Mouse (Mus musculus) liver, embryonic 11.5 days (tissue): Measurements from ENCODE around the gene Mark2. TPM values are rescaled to one million over a fixed set of nuclear protein-coding genes. Genes with fewer than 3 reads are reported as not detected.

Experiments used
- ATAC-seq: fragments of 200-750 bp; cut with Nextera tagmentation; replicated peaks from 2 replicates; pipeline ENCODE4 v1.8.0; 2017; ENCODE audit warnings: moderate number of reproducible peaks, mild to moderate bottlenecking, moderate TSS enrichment, moderate library complexity; ENCODE audit not compliant: low FRiP score
- DNase-seq: peaks from one replicate; pipeline ENCODE4 v3.0.0-alpha.2; 2017; ENCODE audit warnings: low spot score
- H3K27ac ChIP-seq: fragments of 300-500 bp; sonication (generic); 2 replicates; pipeline ENCODE4 v1.5.1; 2014; ENCODE audit warnings: mild to moderate bottlenecking, low read depth, low read length, control low read depth
- H3K27me3 ChIP-seq: fragments of 300-500 bp; sonication (generic); replicated peaks from 2 replicates; pipeline ENCODE4 v1.6.1; 2014; ENCODE audit warnings: low read length, mixed read lengths; ENCODE audit not compliant: control insufficient read depth, insufficient read depth
- H3K36me3 ChIP-seq: fragments of 300-500 bp; sonication (generic); 2 replicates; pipeline ENCODE4 v1.6.1; 2014; ENCODE audit warnings: mild to moderate bottlenecking, low read length, moderate library complexity, mixed read lengths; ENCODE audit not compliant: control insufficient read depth, insufficient read depth
- H3K4me1 ChIP-seq: fragments of 300-500 bp; sonication (generic); replicated peaks from 2 replicates; pipeline ENCODE4 v1.6.1; 2014; ENCODE audit warnings: low read length, mixed read lengths; ENCODE audit not compliant: control insufficient read depth, insufficient read depth
- H3K4me2 ChIP-seq: fragments of 300-500 bp; sonication (generic); 2 replicates; pipeline ENCODE4 v1.6.1; 2014; ENCODE audit warnings: mild to moderate bottlenecking, control low read depth, moderate library complexity
- H3K4me3 ChIP-seq: fragments of 300-500 bp; sonication (generic); 2 replicates; pipeline ENCODE4 v1.5.1; 2014; ENCODE audit warnings: low read depth, low read length, control low read depth
- H3K9ac ChIP-seq: fragments of 300-500 bp; sonication (generic); 2 replicates; pipeline ENCODE4 v1.6.1; 2014; ENCODE audit warnings: low read depth, low read length, control low read depth
- H3K9me3 ChIP-seq: fragments of 300-500 bp; sonication (generic); 2 replicates; pipeline ENCODE4 v1.6.1; 2016; ENCODE audit warnings: low read length, inconsistent platforms, mixed read lengths; ENCODE audit not compliant: control insufficient read depth
- WGBS: fragments of 180-500 bp; shearing (Covaris S2); extraction: QIAGEN DNeasy Blood & Tissue Kit; methylation state at CpG from one replicate; pipeline ENCODE4 v1.1.7; 2014; 5-methylcytosine and 5-hydroxymethylcytosine counted together
- polyA plus RNA-seq: library from polyadenylated mRNA; unstranded; fragments of >200 nt; fragmentation: Nextera tagmentation; extraction: Ambion mirVana; gene quantifications from 2 replicates; pipeline ENCODE4 v1.2.1, GENCODE M21; 2014

The Mark2 gene
- polyA plus RNA-seq, 1 experiment from 2014 or later = 50.3 TPM

GRCm38 (mm10) chr19:7268722-7269090 lies 73.0 kb downstream of the Mark2 start:
- peaks cover 40% of the 10 kb centered on the region for H3K4me1 ChIP-seq
- H3K27ac ChIP-seq = peak overlapping the region; percentile 86
- H3K27me3 ChIP-seq = no peaks in the 10 kb centered on the region
- under 1% methylated on average over 30 of the region's 30 CpGs for WGBS
- peak; percentile 88 for DNase-seq
- ATAC-seq = peak; percentile 64
- H3K9ac ChIP-seq = peak overlapping the region; percentile 71
- peak overlapping the region; percentile 61 for H3K4me3 ChIP-seq
- H3K4me2 ChIP-seq = peak overlapping the region; percentile 80
- H3K9me3 ChIP-seq = no peaks in the 10 kb centered on the region
- H3K36me3 ChIP-seq = peaks cover 15% of the 10 kb centered on the region

GRCm38 (mm10) chr19:7267781-7268721 lies 73.6 kb downstream of the Mark2 start:
- H3K4me1 ChIP-seq = peaks cover 40% of the 10 kb centered on the region
- no peaks in the 10 kb centered on the region for H3K9me3 ChIP-seq
- peak overlapping the region; percentile 61 for H3K4me3 ChIP-seq
- H3K27ac ChIP-seq = peak overlapping the region; percentile 86
- peak; percentile 68 for ATAC-seq
- H3K27me3 ChIP-seq = no peaks in the 10 kb centered on the region
- DNase-seq = peak; percentile 86
- peak overlapping the region; percentile 71 for H3K9ac ChIP-seq
- WGBS = 1% methylated on average over 77 of the region's 97 CpGs
- H3K4me2 ChIP-seq = peak overlapping the region; percentile 80
- peaks cover 10% of the 10 kb centered on the region for H3K36me3 ChIP-seq

GRCm38 (mm10) chr19:7267091-7267741 lies 74.4 kb downstream of the Mark2 start, which contains the start of gene Rcor2:
TSS of gene Rcor2 (plus strand) at chr19:7267325.
- Histone ChIP-seq H3K27me3 (no peaks in the 10 kb centered on the region), H3K27ac (peak within 1 kb of the TSS; percentile 86), H3K4me2 (peak within 1 kb of the TSS; percentile 80), H3K9me3 (no peaks in the 10 kb centered on the region), H3K4me3 (peak within 1 kb of the TSS; percentile 61), H3K36me3 (peaks cover 4% of the 10 kb centered on the region; the same call in 1 of the 2 replicates), H3K4me1 (peaks cover 40% of the 10 kb centered on the region), H3K9ac (peak within 1 kb of the TSS; percentile 71)
- DNase-seq = peak; percentile 70
- WGBS = 1% methylated on average over 28 of the region's 28 CpGs
- ATAC-seq = no peak

- Histone ChIP-seq H3K36me3 (peaks cover 2% of the 10 kb centered on the region; the same call in 1 of the 2 replicates), H3K27me3 (no peaks in the 10 kb centered on the region), H3K4me3 (no peak overlapping the region), H3K4me1 (peaks cover 40% of the 10 kb centered on the region), H3K27ac (no peak overlapping the region), H3K4me2 (peak overlapping the region; percentile 23), H3K9ac (no peak overlapping the region), H3K9me3 (no peaks in the 10 kb centered on the region)
- no peak for ATAC-seq
- DNase-seq = no peak
- WGBS = 43% methylated on average over 4 of the region's 4 CpGs
These were observed 75.2 kb downstream of the Mark2 start for GRCm38 (mm10) chr19:7266421-7266831.

- DNase-seq = no peak
- Histone ChIP-seq H3K27me3 (no peaks in the 10 kb centered on the region), H3K4me1 (peaks cover 40% of the 10 kb centered on the region), H3K4me3 (no peak overlapping the region), H3K9me3 (no peaks in the 10 kb centered on the region), H3K27ac (no peak overlapping the region), H3K9ac (no peak overlapping the region), H3K4me2 (peak overlapping the region; percentile 23), H3K36me3 (no peaks in the 10 kb centered on the region)
- WGBS = 31% methylated on average over 14 of the region's 14 CpGs
- no peak for ATAC-seq
These were observed 76.0 kb downstream of the Mark2 start for GRCm38 (mm10) chr19:7265478-7266191.

GRCm38 (mm10) chr19:7264766-7265331 lies 76.8 kb downstream of the Mark2 start:
- no peak overlapping the region for H3K4me2 ChIP-seq
- H3K4me3 ChIP-seq = no peak overlapping the region
- no peaks in the 10 kb centered on the region for H3K9me3 ChIP-seq
- DNase-seq (no peak), ATAC-seq (no peak)
- H3K36me3 ChIP-seq = no peaks in the 10 kb centered on the region
- H3K27ac ChIP-seq = no peak overlapping the region
- H3K27me3 ChIP-seq = no peaks in the 10 kb centered on the region
- WGBS = 36% methylated on average over 5 of the region's 6 CpGs
- no peak overlapping the region for H3K9ac ChIP-seq
- peaks cover 38% of the 10 kb centered on the region for H3K4me1 ChIP-seq

GRCm38 (mm10) chr19:7264088-7264765 lies 77.4 kb downstream of the Mark2 start:
- H3K27ac ChIP-seq = no peak overlapping the region
- H3K36me3 ChIP-seq = no peaks in the 10 kb centered on the region
- DNase-seq (peak; percentile 79), ATAC-seq (no peak)
- no peak overlapping the region for H3K4me2 ChIP-seq
- no peak overlapping the region for H3K4me3 ChIP-seq
- no peak overlapping the region for H3K9ac ChIP-seq
- no peaks in the 10 kb centered on the region for H3K9me3 ChIP-seq
- 22% methylated on average over 9 of the region's 9 CpGs for WGBS
- H3K27me3 ChIP-seq = no peaks in the 10 kb centered on the region
- peaks cover 32% of the 10 kb centered on the region for H3K4me1 ChIP-seq

- 83% methylated on average over 1 of the region's 1 CpGs for WGBS
- no peaks in the 10 kb centered on the region for H3K27me3 ChIP-seq
- DNase-seq = no peak
- no peak overlapping the region for H3K4me2 ChIP-seq
- H3K9me3 ChIP-seq = no peaks in the 10 kb centered on the region
- H3K9ac ChIP-seq = no peak overlapping the region
- ATAC-seq = no peak
- no peak overlapping the region for H3K27ac ChIP-seq
- H3K36me3 ChIP-seq = no peaks in the 10 kb centered on the region
- no peak overlapping the region for H3K4me3 ChIP-seq
- H3K4me1 ChIP-seq = peaks cover 28% of the 10 kb centered on the region
These were observed 79.1 kb downstream of the Mark2 start for GRCm38 (mm10) chr19:7262592-7262991.
